Mouse (Mus musculus) MEL (cell line): Measurements from ENCODE around the gene Gm5741. TPM values are rescaled to one million over a fixed set of nuclear protein-coding genes. Genes with fewer than 3 reads are reported as not detected.

Experiments
- DNase-seq: peaks from one replicate; pipeline ENCODE4 v3.0.0; 2011; ENCODE audit warnings: low read depth, low spot score
- H3K27ac ChIP-seq: 2 replicates; pipeline ENCODE4 v1.5.1; 2012; ENCODE audit warnings: low read depth, mild to moderate bottlenecking, control low read depth, low read length, moderate library complexity; ENCODE audit not compliant: control insufficient read depth
- H3K27me3 ChIP-seq, 2 experiments: fragments of 150-350 bp in 1 of 2; sonication (generic) in 1 of 2; 2 replicates each; pipeline ENCODE4 v1.6.1; 2012; ENCODE audit warnings: low read length in 2 of 2, mild to moderate bottlenecking in 2 of 2, improper control_type of control experiment in 1 of 2, moderate library complexity in 1 of 2; ENCODE audit not compliant: insufficient read depth in 2 of 2, control insufficient read depth in 1 of 2
- H3K36me3 ChIP-seq, 2 experiments: 2 replicates each; pipeline ENCODE4 v1.6.1; 2012 to 2014; ENCODE audit warnings: low read length in 2 of 2, improper control_type of control experiment in 1 of 2, inconsistent platforms in 1 of 2, mild to moderate bottlenecking in 1 of 2; ENCODE audit not compliant: insufficient read depth in 2 of 2, control insufficient read depth in 1 of 2
- H3K4me1 ChIP-seq, 2 experiments: fragments of 150-350 bp in 1 of 2; sonication (generic) in 1 of 2; 2 replicates each; pipeline ENCODE4 v1.6.1; 2012; ENCODE audit warnings: low read length in 2 of 2, improper control_type of control experiment in 1 of 2, mild to moderate bottlenecking in 1 of 2; ENCODE audit not compliant: insufficient read depth in 2 of 2, control insufficient read depth in 1 of 2
- H3K4me3 ChIP-seq, 2 experiments: fragments of 150-350 bp in 1 of 2; sonication (generic) in 1 of 2; 2 replicates each; pipeline ENCODE4 v1.5.1; 2012; ENCODE audit warnings: low read depth in 2 of 2, low read length in 2 of 2, mild to moderate bottlenecking in 2 of 2, moderate library complexity in 2 of 2, control low read depth in 1 of 2, improper control_type of control experiment in 1 of 2; ENCODE audit not compliant: control insufficient read depth in 1 of 2, insufficient read depth in 1 of 2
- H3K79me2 ChIP-seq: 2 replicates; pipeline ENCODE4 v1.6.1; 2012; ENCODE audit warnings: mild to moderate bottlenecking, low read length, moderate library complexity; ENCODE audit not compliant: control insufficient read depth, poor library complexity, insufficient read depth
- H3K9ac ChIP-seq: 2 replicates; pipeline ENCODE4 v1.6.1; 2012; ENCODE audit warnings: low read depth, mild to moderate bottlenecking, control low read depth, low read length, moderate library complexity; ENCODE audit not compliant: control insufficient read depth, poor library complexity, severe bottlenecking
- H3K9me3 ChIP-seq: fragments of 150-350 bp; sonication (generic); replicated peaks from 2 replicates; pipeline ENCODE4 v1.6.1; 2012; ENCODE audit warnings: mild to moderate bottlenecking, low read length, improper control_type of control experiment, moderate library complexity; ENCODE audit not compliant: insufficient read depth
- BHLHE40 ChIP-seq: IDR thresholded peaks from 2 replicates; pipeline ENCODE4 v1.6.1; 2012; ENCODE audit warnings: low read depth, mild to moderate bottlenecking, inconsistent platforms, low read length, improper control_type of control experiment, borderline replicate concordance
- CHD1 ChIP-seq: IDR thresholded peaks from 2 replicates; pipeline ENCODE4 v1.6.1; 2012; ENCODE audit warnings: low read depth, mild to moderate bottlenecking, inconsistent platforms, low read length, improper control_type of control experiment
- CHD2 ChIP-seq: IDR thresholded peaks from 2 replicates; pipeline ENCODE4 v1.6.1; 2011; ENCODE audit warnings: low read length, improper control_type of control experiment
- CTCF ChIP-seq, 3 experiments: IDR thresholded peaks in 2 of 3; conservative IDR thresholded peaks in 1 of 3; 2 replicates each; pipeline ENCODE4 v1.5.1; 2011 to 2012; ENCODE audit warnings: low read length in 3 of 3, low read depth in 2 of 3, mild to moderate bottlenecking in 2 of 3, improper control_type of control experiment in 1 of 3, inconsistent platforms in 1 of 3, mixed read lengths in 1 of 3, moderate library complexity in 1 of 3; ENCODE audit not compliant: control insufficient read depth in 1 of 3, insufficient read depth in 1 of 3, poor library complexity in 1 of 3, severe bottlenecking in 1 of 3
- E2F4 ChIP-seq: IDR thresholded peaks from 2 replicates; pipeline ENCODE4 v1.6.1; 2011; ENCODE audit warnings: low read depth, low read length, improper control_type of control experiment, borderline replicate concordance
- ETS1 ChIP-seq: IDR thresholded peaks from 2 replicates; pipeline ENCODE4 v1.6.1; 2012; ENCODE audit warnings: low read depth, mild to moderate bottlenecking, inconsistent platforms, low read length, improper control_type of control experiment, moderate library complexity
- GABPA ChIP-seq: IDR thresholded peaks from 2 replicates; pipeline ENCODE4 v1.6.1; 2012; ENCODE audit warnings: low read depth, mild to moderate bottlenecking, inconsistent platforms, low read length, improper control_type of control experiment, moderate library complexity
- HCFC1 ChIP-seq: IDR thresholded peaks from 2 replicates; pipeline ENCODE4 v1.6.1; 2012; ENCODE audit warnings: low read depth, mild to moderate bottlenecking, inconsistent platforms, low read length, improper control_type of control experiment, moderate library complexity
- JUND ChIP-seq: IDR thresholded peaks from 2 replicates; pipeline ENCODE4 v1.6.1; 2011; ENCODE audit warnings: low read depth, mild to moderate bottlenecking, improper control_type of control experiment, low read length
- KAT2A ChIP-seq: conservative IDR thresholded peaks from 2 replicates; pipeline ENCODE4 v1.6.1; 2012; ENCODE audit warnings: low read depth, low read length, improper control_type of control experiment, inconsistent platforms
- MAFK ChIP-seq: IDR thresholded peaks from 2 replicates; pipeline ENCODE4 v1.6.1; 2011; ENCODE audit warnings: low read depth, mild to moderate bottlenecking, low read length, improper control_type of control experiment, borderline replicate concordance
- MAX ChIP-seq: IDR thresholded peaks from 2 replicates; pipeline ENCODE4 v1.6.1; 2011; ENCODE audit warnings: low read length, improper control_type of control experiment
- MAZ ChIP-seq: IDR thresholded peaks from 2 replicates; pipeline ENCODE4 v1.6.1; 2012; ENCODE audit warnings: low read depth, mild to moderate bottlenecking, inconsistent platforms, low read length, improper control_type of control experiment
- MEF2A ChIP-seq: IDR thresholded peaks from 2 replicates; pipeline ENCODE4 v1.6.1; 2014; ENCODE audit warnings: low read depth, mild to moderate bottlenecking, inconsistent platforms, low read length, improper control_type of control experiment; ENCODE audit not compliant: poor library complexity, insufficient replicate concordance, severe bottlenecking; ENCODE audit errors: extremely low read depth
- MXI1 ChIP-seq: IDR thresholded peaks from 2 replicates; pipeline ENCODE4 v1.6.1; 2011; ENCODE audit warnings: mild to moderate bottlenecking, low read depth, low read length, improper control_type of control experiment
- MYB ChIP-seq: IDR thresholded peaks from 2 replicates; pipeline ENCODE4 v1.6.1; 2011; ENCODE audit warnings: mild to moderate bottlenecking, low read depth, low read length, improper control_type of control experiment
- MYC ChIP-seq: IDR thresholded peaks from 2 replicates; pipeline ENCODE4 v1.6.1; 2011; ENCODE audit warnings: low read depth, mild to moderate bottlenecking, low read length, improper control_type of control experiment, moderate library complexity
- NELFE ChIP-seq: IDR thresholded peaks from 2 replicates; pipeline ENCODE4 v1.6.1; 2011; ENCODE audit warnings: low read depth, low read length, improper control_type of control experiment
- NRF1 ChIP-seq: IDR thresholded peaks from 2 replicates; pipeline ENCODE4 v1.6.1; 2014; ENCODE audit warnings: low read depth, mild to moderate bottlenecking, inconsistent platforms, low read length, improper control_type of control experiment, moderate library complexity; ENCODE audit not compliant: poor library complexity, insufficient read depth, severe bottlenecking
- POLR2A ChIP-seq, 2 experiments: IDR thresholded peaks; 2 replicates each; pipeline ENCODE4 v1.6.1; 2011 to 2012; ENCODE audit warnings: low read length in 2 of 2, mild to moderate bottlenecking in 2 of 2, control low read depth in 1 of 2, improper control_type of control experiment in 1 of 2, low read depth in 1 of 2, moderate library complexity in 1 of 2; ENCODE audit not compliant: control insufficient read depth in 1 of 2, insufficient read depth in 1 of 2, poor library complexity in 1 of 2
- POLR2AphosphoS2 ChIP-seq: IDR thresholded peaks from 2 replicates; pipeline ENCODE4 v1.6.1; 2011; ENCODE audit warnings: low read length, improper control_type of control experiment
- POLR2AphosphoS5 ChIP-seq: IDR thresholded peaks from 2 replicates; pipeline ENCODE4 v1.6.1; 2012; ENCODE audit warnings: low read depth, borderline replicate concordance, mild to moderate bottlenecking, inconsistent platforms, low read length, moderate library complexity, mixed read lengths
- RAD21 ChIP-seq: IDR thresholded peaks from 2 replicates; pipeline ENCODE4 v1.6.1; 2011; ENCODE audit warnings: mild to moderate bottlenecking, low read depth, low read length, improper control_type of control experiment
- RCOR1 ChIP-seq: IDR thresholded peaks from 2 replicates; pipeline ENCODE4 v1.6.1; 2012; ENCODE audit warnings: low read depth, mild to moderate bottlenecking, inconsistent platforms, low read length, improper control_type of control experiment
- SIN3A ChIP-seq: IDR thresholded peaks from 2 replicates; pipeline ENCODE4 v1.6.1; 2012; ENCODE audit warnings: low read length, improper control_type of control experiment, inconsistent platforms
- SMC3 ChIP-seq: IDR thresholded peaks from 2 replicates; pipeline ENCODE4 v1.6.1; 2011; ENCODE audit warnings: low read depth, low read length, improper control_type of control experiment
- TAL1 ChIP-seq: IDR thresholded peaks from 2 replicates; pipeline ENCODE4 v1.6.1; 2012; ENCODE audit warnings: mild to moderate bottlenecking, inconsistent platforms, low read length, moderate library complexity, mixed read lengths
- TBP ChIP-seq: IDR thresholded peaks from 2 replicates; pipeline ENCODE4 v1.8.0; 2011; ENCODE audit warnings: low read depth, low read length, improper control_type of control experiment
- TCF12 ChIP-seq: IDR thresholded peaks from 2 replicates; pipeline ENCODE4 v1.6.1; 2014; ENCODE audit warnings: low read depth, mild to moderate bottlenecking, inconsistent platforms, low read length, improper control_type of control experiment, moderate library complexity
- UBTF ChIP-seq: IDR thresholded peaks from 2 replicates; pipeline ENCODE4 v1.6.1; 2012; ENCODE audit warnings: low read depth, mild to moderate bottlenecking, inconsistent platforms, low read length, improper control_type of control experiment, moderate library complexity, borderline replicate concordance; ENCODE audit not compliant: insufficient read depth
- USF1 ChIP-seq: IDR thresholded peaks from 2 replicates; pipeline ENCODE4 v1.6.1; 2014; ENCODE audit warnings: low read depth, mild to moderate bottlenecking, inconsistent platforms, low read length, improper control_type of control experiment, moderate library complexity
- USF2 ChIP-seq, 2 experiments: IDR thresholded peaks; 2 replicates each; pipeline ENCODE4 v1.6.1; 2011 to 2012; ENCODE audit warnings: improper control_type of control experiment in 2 of 2, low read length in 2 of 2, borderline replicate concordance in 1 of 2, inconsistent platforms in 1 of 2, low read depth in 1 of 2, mild to moderate bottlenecking in 1 of 2; ENCODE audit not compliant: insufficient read depth in 1 of 2
- ZC3H11A ChIP-seq: IDR thresholded peaks from 2 replicates; pipeline ENCODE4 v1.6.1; 2012; ENCODE audit warnings: low read depth, mild to moderate bottlenecking, inconsistent platforms, low read length, improper control_type of control experiment
- ZKSCAN1 ChIP-seq: IDR thresholded peaks from 2 replicates; pipeline ENCODE4 v1.6.1; 2012; ENCODE audit warnings: low read depth, mild to moderate bottlenecking, inconsistent platforms, low read length, improper control_type of control experiment, moderate library complexity
- ZMIZ1 ChIP-seq: IDR thresholded peaks from 2 replicates; pipeline ENCODE4 v1.6.1; 2012; ENCODE audit warnings: low read depth, mild to moderate bottlenecking, inconsistent platforms, low read length, improper control_type of control experiment, moderate library complexity
- ZNF384 ChIP-seq: IDR thresholded peaks from 2 replicates; pipeline ENCODE4 v1.6.1; 2012; ENCODE audit warnings: low read depth, mild to moderate bottlenecking, inconsistent platforms, low read length, improper control_type of control experiment
- polyA plus RNA-seq, 2 experiments: library from polyadenylated mRNA; stranded (reverse) in 1 of 2; unstranded in 1 of 2; fragments of >175 nt in 1 of 2; fragments of >200 nt in 1 of 2; gene quantifications; 2 replicates each; pipeline versions ENCODE4 v1.2.1 to v1.2.4; 2012; ENCODE audit warnings: low replicate concordance in 2 of 2, low read depth in 1 of 2; ENCODE audit not compliant: insufficient read length in 2 of 2, insufficient read depth in 1 of 2, missing spikeins in 1 of 2
- total RNA-seq: library from RNA; depleted of rRNA; stranded (reverse); fragments of 300-350 nt; gene quantifications from 2 replicates; pipeline ENCODE4 v1.2.3, GENCODE M21; 2012

Gm5741 gene
- total and polyA plus RNA-seq, 3 experiments: 1.0 TPM; not detected in 2

- H3K36me3 ChIP-seq: peaks cover 2 to 19% of the 10 kb centered on the region in 2 experiments
- H3K27ac ChIP-seq: peak within 1 kb of the TSS; percentile 97
- H3K4me3 ChIP-seq: peak within 1 kb of the TSS; percentile 85 to 91
- no peaks in the 10 kb centered on the region for H3K27me3 ChIP-seq
- H3K9ac ChIP-seq: peak within 1 kb of the TSS; percentile 89
- no peaks in the 10 kb centered on the region for H3K9me3 ChIP-seq
- peak; percentile 91 for DNase-seq
- H3K4me1 ChIP-seq: peaks cover 8 to 30% of the 10 kb centered on the region in 2 experiments
- peaks cover 10% of the 10 kb centered on the region for H3K79me2 ChIP-seq
- TF ChIP-seq RCOR1: no peak
- no peak for TF ChIP-seq TAL1
- peak; percentile 77 for TF ChIP-seq MYC
- no peak for TF ChIP-seq GABPA
- no peak for TF ChIP-seq CHD2
- 0 out of 2 replicates have a peak, but pooled peaks have one; percentile 35 for TF ChIP-seq E2F4
- no peak; the same call in 1 of the 2 replicates for TF ChIP-seq NELFE
- no peak for TF ChIP-seq TCF12
- no peak for TF ChIP-seq JUND
- no peak; the same call in 1 of the 2 replicates for TF ChIP-seq KAT2A
- TF ChIP-seq CHD1: no peak; the same call in 1 of the 2 replicates
- TF ChIP-seq SMC3: peak; percentile 2; the same call in 1 of the 2 replicates
- no peak for TF ChIP-seq BHLHE40
- no peak for TF ChIP-seq USF2 (IDR thresholded peaks at IDR 0.05; ENCODE audit: borderline replicate concordance in 1 of 2, insufficient read depth in 1 of 2, low read depth in 1 of 2, low read length in 2 of 2)
- TF ChIP-seq ZMIZ1: no peak
- TF ChIP-seq POLR2AphosphoS5: no peak
- TF ChIP-seq MXI1: peak; percentile 94
- TF ChIP-seq MAFK: no peak
- peak; percentile 42; the same call in 1 of the 2 replicates for TF ChIP-seq ETS1
- TF ChIP-seq HCFC1: peak; percentile 85
- TF ChIP-seq MAX: no peak; the same call in 1 of the 2 replicates
- no peak for TF ChIP-seq ZKSCAN1
- TF ChIP-seq TBP: peak; percentile 69
- TF ChIP-seq MAZ: 0 out of 2 replicates have a peak, but pooled peaks have one; percentile 19
- no peak; a peak in 3 of 4 replicates for TF ChIP-seq POLR2A (IDR thresholded peaks at IDR 0.05; ENCODE audit: control insufficient read depth in 1 of 2, insufficient read depth in 1 of 2, low read depth in 1 of 2, low read length in 2 of 2, poor library complexity in 1 of 2)
- no peak for TF ChIP-seq ZC3H11A
- no peak for TF ChIP-seq RAD21
- no peak for TF ChIP-seq MYB
- no peak for TF ChIP-seq ZNF384
- TF ChIP-seq MEF2A: no peak
- no peak for TF ChIP-seq CTCF (IDR thresholded peaks at IDR 0.05 in 2 of 3, conservative IDR thresholded peaks at IDR 0.05 in 1 of 3; ENCODE audit: control insufficient read depth in 1 of 3, insufficient read depth in 1 of 3, low read depth in 2 of 3, low read length in 3 of 3, poor library complexity in 1 of 3, severe bottlenecking in 1 of 3)
- TF ChIP-seq POLR2AphosphoS2: 0 out of 2 replicates have a peak, but pooled peaks have one; percentile 80
- TF ChIP-seq UBTF: no peak
- TF ChIP-seq NRF1: no peak
- TF ChIP-seq SIN3A: peak; percentile 84
- no peak for TF ChIP-seq USF1
Observed at GRCm38 (mm10) chr8:85080532-85081215, 12.9 kb upstream of the Gm5741 start, which contains the start of gene Wdr83os. TSS of gene Wdr83os (plus strand) at chr8:85080740.
